Mouse (Mus musculus) spleen, embryonic (tissue): ENCODE data around the gene Prg4.

Experiments used
- CTCF ChIA-PET: fragments of 350-600 bp; sonication (Branson Sonifier 250); formaldehyde crosslinking; loops from one replicate; lab custom pipeline; 2022; lab: Charles Lee

Gene Prg4

DNA sequence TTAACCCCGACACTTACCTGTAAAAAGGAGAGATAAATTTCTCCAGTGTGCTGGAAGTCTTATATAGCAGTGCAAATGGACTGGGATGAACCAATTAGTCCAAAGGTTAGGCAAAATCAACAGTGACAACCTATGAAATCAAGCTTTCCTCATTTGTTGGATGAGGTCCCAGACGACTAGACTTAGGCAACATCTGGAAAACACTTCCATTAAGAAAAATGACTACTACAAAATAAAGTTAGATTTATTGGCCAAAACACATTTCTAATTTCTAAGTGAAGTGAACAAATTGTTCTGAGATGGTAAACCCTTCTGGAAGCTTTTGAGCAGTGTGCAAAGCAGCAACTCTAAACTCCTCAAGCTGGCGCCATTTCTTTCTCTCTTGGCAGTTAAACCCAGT is at the start of gene Prg4:
TSS of gene Prg4 (minus strand) at position 34 of the 400 bp plus-strand sequence.
- CTCF ChIA-PET = no interaction called here

DNA sequence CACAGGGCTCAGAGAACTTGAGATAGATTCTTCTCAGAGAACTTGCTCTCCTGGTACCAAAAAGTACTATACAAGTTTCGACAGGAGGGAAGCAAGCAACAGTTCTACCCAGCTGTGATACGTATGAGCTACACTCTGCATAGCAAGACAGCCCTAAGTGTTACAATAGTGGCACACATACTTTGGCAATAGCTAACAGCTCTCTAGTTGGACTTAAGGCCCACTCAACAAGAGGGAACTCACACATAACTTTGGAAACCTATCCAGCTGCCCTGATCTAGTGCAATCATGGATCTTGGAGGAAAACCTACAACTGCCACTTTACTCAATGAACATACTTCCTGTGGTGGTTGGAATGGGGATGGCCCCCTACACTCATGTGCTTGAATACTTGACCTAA is 47.1 kb upstream of the Prg4 start:
- CTCF ChIA-PET = no interaction called here

DNA sequence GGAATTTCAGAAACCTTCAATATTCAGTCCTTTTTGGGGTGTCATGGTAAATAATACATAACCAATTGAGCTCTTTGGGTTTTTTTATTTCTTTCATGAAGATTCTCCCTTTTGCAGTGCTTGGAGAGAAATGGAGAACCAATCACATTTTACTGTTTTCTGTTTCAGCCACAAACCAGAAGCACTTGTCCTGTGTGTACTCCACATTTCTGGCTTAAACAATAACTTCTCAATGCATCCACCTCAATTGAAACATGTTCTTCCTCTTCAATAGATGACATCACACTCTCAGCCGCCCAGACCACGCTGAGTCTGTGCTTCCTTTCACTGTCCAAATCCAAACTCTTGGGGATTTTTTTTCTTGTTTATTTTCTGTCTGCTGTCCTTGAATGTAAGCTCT is 39.8 kb upstream of the Prg4 start:
- CTCF ChIA-PET = no interaction called here

DNA sequence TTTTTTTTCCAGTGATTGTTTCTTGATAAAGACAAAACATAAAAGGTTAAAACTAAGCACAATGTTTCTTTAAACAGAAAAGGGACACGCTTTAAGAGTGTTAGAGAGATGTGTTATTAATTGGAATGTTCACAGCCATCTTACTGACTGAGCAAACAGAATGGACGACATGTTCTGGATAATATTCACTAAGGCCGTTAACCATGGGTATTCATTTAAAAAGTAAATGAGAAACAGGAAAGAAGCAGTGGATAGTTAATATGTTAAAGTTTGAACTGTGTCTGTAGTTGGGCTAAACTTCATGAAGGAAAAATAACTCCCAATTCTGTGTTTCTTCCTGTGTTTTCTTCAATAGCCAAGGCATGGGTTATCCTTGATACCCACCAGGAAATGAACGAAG is 37.4 kb upstream of the Prg4 start:
- CTCF ChIA-PET = interaction anchor here (0.7 kb wide), 1 partner anchor 91 kb away, joined by 3 read pairs; no protein-coding TSS in a partner anchor

DNA sequence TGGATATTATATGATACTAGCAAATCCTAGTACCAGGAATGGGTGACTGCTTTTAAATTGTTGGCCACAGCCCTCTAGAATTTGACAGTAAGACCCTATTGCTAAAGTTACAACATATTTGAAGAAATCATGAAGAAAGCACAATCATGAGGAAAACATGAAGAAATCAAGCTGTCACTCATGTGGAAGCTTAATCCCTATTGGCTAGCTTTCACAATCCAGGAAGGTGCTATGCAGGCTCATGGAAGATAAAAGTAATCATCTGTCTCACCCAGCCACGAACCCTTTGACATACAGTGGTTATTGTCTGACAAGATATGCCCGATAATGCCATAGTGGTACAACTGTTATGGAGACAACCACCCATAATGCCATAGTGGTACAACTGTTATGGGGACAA is 32.2 kb upstream of the Prg4 start:
- CTCF ChIA-PET = no interaction called here

DNA sequence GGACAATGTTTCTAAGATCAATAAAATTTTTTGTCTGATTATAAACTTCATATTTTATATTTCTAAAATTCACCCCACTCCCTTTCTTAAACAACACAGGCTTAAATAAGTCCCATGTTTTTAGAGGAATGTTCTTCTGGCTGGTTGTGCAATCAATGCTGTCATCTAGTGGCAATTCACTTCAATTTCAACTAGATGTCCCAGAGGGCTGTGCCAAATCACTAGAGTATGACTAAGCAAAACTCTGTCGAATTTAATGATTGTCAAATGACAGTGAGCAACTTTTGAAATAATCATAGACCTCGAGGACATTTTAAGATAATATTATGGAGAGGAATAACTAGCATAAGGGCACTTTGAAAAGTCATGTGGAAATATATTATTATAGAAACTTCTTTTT is 31.7 kb upstream of the Prg4 start:
- CTCF ChIA-PET = no interaction called here

DNA sequence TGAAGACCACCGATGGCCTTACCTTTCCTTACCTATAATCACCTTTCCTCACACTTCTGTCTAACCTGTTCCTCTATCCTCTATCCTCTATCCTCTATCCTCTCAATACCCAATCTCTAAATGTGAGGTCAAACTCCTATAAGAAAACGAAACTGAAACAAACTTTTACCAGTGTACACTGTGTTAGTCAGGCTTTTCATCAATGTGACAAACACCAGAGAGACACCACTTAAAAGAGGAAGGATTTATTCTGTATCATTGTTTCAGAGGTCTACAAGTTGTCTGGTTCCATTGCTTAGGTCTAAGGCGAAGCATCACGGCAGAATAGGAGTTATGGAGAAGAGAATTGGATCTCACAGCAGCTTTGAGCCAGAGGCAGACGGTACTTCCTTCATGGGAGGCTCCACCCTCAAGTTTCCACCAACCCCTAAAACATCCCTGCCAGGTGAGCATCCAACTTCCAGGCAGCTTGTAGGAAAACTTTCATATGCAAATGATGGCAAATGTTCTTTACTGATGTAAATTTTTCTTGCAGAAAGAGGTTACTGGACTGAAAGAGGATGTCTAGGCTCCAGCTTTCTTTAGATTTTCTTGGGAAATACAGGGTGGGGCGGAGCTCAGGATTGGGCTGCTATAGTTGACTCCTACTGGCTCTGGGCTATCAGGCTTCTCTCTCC is 30.8 kb upstream of the Prg4 start:
- CTCF ChIA-PET = no interaction called here

DNA sequence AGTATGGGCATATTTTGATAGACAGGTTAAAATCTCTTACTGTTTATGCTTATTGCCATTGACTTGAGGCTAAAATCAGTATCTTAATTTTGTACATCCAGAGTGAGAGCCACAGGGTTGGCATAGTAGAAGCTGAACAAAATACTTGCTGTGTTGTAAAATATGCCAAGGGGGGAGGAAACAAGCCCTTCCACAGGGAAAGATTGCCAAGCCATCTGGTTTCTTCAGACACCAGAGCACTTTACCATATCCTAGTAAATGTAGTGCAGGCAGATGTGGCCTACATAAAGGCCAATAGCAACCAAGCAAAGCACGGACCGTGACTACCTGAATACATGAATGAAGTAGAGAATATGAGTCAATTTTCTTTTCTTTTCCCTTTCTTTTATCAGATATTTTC is 23.2 kb upstream of the Prg4 start:
- CTCF ChIA-PET = no interaction called here

DNA sequence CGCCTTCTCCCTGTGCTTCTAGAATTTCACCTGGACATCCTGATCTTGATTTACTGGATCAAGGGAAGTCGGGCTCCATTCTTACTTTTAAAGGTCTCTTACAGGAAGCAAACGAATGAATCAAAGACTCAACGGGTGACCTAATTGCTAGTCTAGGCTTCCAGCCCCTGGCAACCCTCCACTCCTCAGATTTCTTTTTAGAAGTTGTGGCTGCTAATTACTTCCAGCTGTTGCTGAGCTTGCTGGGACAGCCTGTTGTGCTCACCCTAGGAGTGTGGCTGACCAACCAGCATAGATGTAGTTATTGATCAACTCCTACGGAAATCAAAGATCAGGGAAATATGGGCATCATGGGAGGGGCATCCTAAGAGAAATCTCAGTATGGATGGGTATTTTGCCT is 14.7 kb upstream of the Prg4 start:
- CTCF ChIA-PET = no interaction called here

DNA sequence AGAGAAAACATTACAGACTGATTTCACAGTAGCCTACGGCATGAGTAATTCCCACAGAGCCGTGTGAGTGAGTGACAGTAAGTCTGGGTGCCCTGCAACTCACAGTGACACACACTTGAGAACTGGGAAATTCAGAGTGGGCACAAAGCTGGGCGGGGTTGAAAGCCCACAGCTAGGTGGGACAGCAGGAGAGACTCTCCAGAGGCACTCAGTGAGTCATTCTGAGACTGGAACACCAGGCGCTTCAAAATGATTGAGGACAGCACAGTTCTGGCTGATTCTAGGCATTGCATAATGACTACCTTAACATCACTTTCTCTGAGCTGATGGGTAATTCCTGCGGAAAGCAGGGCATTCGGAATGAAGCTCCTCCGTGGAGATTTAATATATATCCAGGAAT is 6.6 kb upstream of the Prg4 start:
- CTCF ChIA-PET = no interaction called here

DNA sequence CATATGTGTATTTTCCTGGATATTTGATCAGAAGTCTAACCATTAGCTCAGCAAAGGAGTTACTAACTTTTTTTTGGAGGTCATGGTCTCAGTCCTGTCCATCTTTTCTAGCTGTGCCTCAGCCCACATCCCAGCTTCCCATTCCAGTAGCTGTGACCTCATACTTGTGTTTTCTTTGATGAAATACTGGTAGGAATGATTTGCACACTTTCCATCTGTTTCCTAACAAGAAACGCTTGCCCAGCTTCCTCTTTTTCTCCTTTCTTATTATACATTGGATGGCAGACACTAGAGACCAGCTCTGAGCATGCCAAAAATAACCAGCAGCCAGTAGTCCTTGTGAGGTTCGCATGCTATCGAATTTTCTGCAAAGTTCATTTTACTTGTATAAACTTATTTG is 4.0 kb upstream of the Prg4 start:
- CTCF ChIA-PET = no interaction called here

DNA sequence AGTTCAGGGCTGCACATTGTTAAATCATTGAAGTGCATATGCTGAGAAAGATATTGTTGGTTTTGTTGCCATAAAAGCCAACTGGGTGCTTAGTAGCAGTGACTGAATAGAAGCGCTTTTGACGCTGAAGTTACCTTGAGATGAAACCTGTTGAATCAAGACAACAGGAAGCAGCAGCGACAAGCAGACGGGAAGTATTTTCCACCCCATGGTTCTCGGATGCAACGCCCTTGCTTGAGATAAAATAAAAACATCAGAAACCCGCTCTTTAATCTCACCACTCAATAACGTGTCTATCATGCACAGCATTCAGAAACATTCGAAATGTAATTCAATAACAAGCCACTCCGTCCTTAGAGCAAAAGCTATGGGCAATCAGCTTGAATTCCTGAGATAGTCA is 601 bp downstream of the Prg4 start:
- CTCF ChIA-PET = no interaction called here

DNA sequence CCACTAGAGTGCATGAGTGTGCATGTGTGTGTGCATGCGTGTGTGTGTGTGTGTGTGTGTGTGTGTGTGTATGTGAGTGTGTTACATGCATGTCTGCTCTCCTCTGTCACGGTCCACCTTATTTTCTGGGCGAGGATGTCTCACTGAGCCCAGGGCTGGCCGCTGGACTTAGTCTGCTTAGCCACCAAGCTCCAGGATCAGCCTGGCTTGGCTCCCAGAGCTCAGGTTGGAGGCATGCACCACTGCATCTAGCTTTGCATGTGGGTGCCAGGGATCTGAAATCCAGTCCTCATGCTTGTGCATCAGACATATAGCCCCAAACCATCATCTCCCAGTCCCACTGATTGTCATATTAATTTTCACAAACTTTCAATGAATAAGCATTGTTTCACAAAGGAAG is 2.3 kb downstream of the Prg4 start:
- CTCF ChIA-PET = no interaction called here

DNA sequence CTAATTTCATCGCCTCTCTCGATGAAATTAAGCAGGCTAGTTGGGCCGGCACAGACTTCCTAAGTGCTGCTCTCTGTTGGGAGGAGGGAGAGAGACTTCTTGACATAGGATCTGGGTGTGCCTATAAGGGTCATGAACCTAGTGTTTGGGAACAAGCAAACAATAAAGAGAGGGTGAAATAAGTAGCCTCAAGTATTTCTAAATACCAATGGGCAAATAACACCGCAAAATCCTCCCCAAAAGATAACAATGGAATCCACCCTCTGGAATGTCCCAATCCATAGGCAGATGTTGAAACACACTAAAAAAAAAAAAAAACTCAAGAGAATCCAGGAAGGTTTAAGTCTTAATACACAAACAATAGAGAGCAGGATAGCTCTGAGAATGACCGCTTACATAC is 2.9 kb downstream of the Prg4 start:
- CTCF ChIA-PET = no interaction called here

DNA sequence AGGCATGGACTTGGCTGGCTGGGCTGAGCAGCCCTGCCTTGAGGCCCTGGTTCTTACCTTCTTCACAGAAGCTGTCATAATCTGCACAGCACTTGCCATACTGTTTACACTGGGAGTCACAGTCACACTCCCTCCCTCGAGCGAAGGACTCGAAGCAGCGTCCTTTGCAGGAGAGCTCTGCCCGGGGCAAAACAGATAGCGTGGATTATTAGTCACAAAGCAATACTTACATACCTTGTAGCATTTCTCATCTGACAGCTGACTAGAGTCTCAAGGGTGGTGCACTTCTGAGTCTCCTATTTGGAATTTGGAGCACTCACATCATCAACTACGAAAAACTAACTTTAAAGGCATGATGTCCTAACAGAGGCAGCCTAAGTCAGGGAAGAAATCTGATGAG is 5.4 kb downstream of the Prg4 start:
- CTCF ChIA-PET = no interaction called here

DNA sequence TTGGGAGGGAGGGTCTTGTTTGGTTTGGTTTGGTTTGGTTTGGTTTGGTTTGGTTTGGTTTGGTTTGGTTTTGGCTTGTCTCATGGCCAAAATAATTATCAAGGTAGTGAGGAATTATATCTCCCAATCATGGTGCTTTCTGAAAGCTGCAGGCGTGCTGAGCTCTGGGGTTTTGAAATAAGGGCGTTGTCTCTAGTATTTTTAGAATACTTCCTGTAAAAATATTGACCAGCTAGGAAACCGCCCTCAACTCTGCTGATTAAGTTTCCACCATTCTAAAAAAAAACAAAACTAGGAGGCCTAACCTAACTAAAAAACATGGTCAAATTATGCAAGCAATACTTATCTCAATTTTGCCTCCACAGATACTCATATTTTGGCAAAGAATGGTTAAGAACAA is 6.4 kb downstream of the Prg4 start:
- CTCF ChIA-PET = no interaction called here

DNA sequence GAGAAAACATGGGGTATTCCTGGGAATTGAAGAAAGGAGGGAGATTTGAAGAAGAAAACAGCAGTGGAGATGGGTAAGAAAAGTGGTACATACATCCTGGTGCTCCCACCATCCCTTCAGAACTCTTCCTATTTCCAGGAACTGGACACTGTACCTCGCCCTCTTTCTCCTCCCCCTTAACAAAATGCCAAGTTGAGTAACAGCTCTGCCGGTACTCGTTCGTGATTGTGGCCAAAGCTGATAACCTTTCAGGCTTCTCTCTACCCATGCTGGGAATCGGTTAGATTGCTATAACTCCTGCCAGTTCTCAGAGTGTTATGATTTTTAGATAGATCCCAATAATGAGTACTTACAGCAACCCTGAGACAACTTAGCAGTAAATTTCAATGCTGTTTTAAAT is 7.0 kb downstream of the Prg4 start:
- CTCF ChIA-PET = no interaction called here

DNA sequence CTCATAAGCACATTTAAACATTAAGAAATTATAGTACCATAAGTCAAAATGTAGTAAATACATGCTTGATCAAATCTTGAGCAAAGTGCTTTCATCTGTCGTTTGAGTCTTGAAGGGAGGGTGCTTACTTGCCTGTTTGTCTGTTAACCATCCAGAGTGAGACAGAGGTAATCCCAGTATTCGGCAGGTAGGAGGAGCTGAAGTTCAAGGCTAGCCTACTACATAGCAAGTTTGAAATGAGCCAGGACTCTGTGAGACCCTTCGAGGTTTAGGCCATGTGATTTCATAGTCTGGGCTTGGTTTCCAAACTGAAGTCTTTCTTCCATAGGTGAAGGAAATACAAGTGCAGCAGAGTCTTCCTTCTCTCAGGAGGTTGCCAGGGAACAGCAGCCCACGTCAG is 24.2 kb downstream of the Prg4 start:
- CTCF ChIA-PET = interaction anchor here (0.6 kb wide), 1 partner anchor 39 kb away, joined by 3 read pairs; no protein-coding TSS in a partner anchor

DNA sequence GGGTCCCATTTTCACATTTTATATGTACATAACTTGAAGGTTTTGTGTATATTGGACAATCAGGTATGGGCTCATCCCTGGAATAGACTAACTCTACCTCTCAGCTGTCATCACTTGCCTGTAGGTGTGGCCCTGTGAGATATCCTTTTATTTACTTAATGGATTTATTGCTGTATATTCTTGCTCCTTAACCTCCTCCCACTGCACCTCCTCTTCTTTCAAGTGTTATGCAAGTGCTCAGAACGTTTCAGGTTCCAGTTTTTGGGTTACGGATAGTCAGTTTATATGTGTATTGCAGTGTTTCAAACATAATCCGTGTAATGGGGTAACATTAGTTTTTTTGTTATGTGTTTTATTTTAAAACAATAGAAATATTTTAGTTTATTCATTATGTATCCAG is 27.3 kb downstream of the Prg4 start:
- CTCF ChIA-PET = no interaction called here

DNA sequence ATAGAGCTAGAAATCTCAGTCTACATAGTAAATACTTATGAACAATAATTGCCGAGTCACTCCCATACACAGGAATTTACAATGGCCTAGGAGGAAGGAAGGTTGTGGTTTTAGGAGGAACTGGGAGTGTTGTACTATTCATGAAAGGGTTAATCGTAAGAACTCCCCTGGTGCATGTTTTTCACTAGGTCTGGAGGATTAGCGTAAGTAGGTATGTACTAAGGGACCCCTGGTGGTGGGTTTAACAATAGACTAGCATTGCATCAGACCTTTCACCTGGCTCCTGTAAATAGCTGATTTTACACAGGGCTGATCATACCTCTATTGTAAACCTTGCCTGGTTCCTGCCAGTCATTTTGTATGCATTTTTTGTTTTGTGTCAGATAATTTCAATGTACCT is 39.7 kb downstream of the Prg4 start:
- CTCF ChIA-PET = no interaction called here

DNA sequence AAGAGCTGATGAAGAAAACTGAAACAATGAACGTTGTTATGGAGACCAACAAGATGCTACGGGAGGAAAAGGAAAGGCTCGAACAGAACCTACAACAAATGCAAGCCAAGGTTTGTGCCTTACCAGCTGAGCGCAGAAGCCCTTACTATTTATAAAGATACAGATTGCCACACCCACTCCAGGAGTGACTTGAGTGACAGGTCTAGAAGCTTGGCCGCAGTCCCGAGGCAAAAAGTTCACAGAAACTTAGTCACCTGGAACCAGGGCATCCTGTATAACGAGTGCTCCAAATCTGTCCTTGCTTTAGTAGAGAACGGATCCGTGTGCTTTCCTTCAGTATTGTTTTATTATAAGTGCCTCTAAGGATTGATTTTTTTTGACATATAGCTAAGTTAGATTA is 40.3 kb downstream of the Prg4 start:
- CTCF ChIA-PET = no interaction called here

DNA sequence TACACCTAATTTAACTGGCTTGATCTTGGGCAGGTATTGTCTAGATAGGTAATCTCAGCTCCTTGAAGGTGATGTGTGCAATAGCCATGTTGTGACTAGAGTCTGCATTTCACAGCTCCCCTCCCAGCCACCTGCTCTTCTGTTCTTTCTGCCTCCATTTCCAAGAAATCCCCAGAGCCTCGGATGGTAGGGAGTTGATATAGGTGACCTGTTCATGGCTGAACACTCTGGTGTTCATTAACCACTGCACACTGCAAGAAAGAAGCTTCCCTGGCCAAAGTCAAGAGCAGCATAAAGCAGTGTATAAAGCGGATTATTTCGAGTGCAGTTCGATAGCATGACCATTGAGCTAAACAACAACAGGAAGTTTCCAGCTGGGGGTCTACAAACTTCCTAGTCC is 47.5 kb downstream of the Prg4 start:
- CTCF ChIA-PET = no interaction called here

DNA sequence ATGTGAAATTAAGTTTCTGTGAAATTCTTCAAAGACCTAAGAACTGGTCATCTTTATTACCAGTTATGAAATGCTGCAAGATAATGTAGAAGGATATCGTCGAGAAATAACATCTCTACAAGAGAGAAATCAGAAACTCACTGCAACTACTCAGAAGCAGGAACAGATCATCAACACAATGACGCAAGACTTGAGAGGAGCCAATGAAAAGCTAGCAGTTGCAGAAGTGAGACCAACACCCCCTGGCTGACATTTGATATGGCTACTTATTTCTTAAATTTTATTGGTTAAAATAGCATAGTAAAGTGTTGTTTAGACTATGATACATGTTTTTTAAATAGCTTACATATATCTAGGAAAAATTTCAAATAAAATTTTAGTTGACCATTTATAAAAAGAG is 50.0 kb downstream of the Prg4 start:
- CTCF ChIA-PET = no interaction called here

DNA sequence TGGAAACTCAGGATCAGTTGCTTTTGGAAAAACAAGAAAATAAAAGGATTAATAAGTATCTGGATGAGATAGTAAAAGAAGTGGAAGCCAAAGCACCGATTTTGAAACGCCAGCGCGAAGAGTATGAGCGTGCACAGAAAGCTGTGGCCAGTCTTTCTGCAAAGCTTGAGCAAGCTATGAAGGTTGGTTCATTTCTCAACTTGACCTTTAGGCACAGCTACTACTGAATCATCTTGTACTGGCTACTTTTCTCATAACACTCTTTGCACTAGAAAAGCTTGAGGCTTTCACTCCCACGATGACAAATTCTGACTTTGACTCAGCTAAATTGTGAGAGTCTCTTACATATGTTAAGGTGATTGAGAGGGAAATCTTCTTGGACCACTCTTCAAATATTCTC is 56.0 kb downstream of the Prg4 start:
- CTCF ChIA-PET = interaction anchor here (0.5 kb wide), 1 partner anchor 16 kb away, joined by 4 read pairs; no protein-coding TSS in a partner anchor
